Mouse (Mus musculus): Measurements from ENCODE around the gene Cryba4. TPM values are rescaled to one million over a fixed set of nuclear protein-coding genes. Genes with fewer than 3 reads are reported as not detected.

Gene Cryba4
- total and polyA plus RNA-seq, 2 experiments from 2014 or later: 1.6 to 3.7 TPM

- DNase-seq (ENCODE audit: low spot score): no peak
Observed at GRCm38 (mm10) chr5:112277906-112278470, 25.7 kb upstream of the Cryba4 start.

GRCm38 (mm10) chr5:112276907-112277348 lies 24.6 kb upstream of the Cryba4 start:
- Histone ChIP-seq H3K36me3 (replicated peaks; ENCODE audit: control insufficient read depth, insufficient read depth, low read length) (no peaks in the 10 kb centered on the region), H3K4me1 (ENCODE audit: control insufficient read depth, insufficient read depth) (peaks cover 31% of the 10 kb centered on the region), H3K9ac (replicated peaks; ENCODE audit: low read depth, low read length) (peak overlapping the region; percentile 77), H3K4me2 (ENCODE audit: low read depth, low read length) (peak overlapping the region; percentile 87), H3K27ac (ENCODE audit: low read depth) (peak overlapping the region; percentile 83), H3K9me3 (replicated peaks; ENCODE audit: control insufficient read depth, low read length) (no peaks in the 10 kb centered on the region), H3K27me3 (ENCODE audit: control insufficient read depth, insufficient read depth, low read length) (no peaks in the 10 kb centered on the region), H3K4me3 (ENCODE audit: low read depth, low read length) (peak overlapping the region; percentile 75)
- no peak for TF ChIP-seq CTCF (IDR thresholded peaks at IDR 0.05; ENCODE audit: low read depth)
- TF ChIP-seq EP300 (IDR thresholded peaks at IDR 0.05; ENCODE audit: low read depth): no peak
- DNase-seq (ENCODE audit: low spot score) (no peak), ATAC-seq (ENCODE audit: insufficient read depth, low read depth) (peak; percentile 4; the same call in 1 of the 2 replicates)
- under 1% methylated on average over 24 of the region's 24 CpGs for WGBS

More at GRCm38 (mm10) chr5:112277906-112278470, 25.7 kb upstream of the Cryba4 start:
- Histone ChIP-seq H3K9me3 (replicated peaks; ENCODE audit: control insufficient read depth, low read length) (no peaks in the 10 kb centered on the region), H3K4me1 (ENCODE audit: control insufficient read depth, insufficient read depth) (peaks cover 39% of the 10 kb centered on the region), H3K9ac (replicated peaks; ENCODE audit: low read depth, low read length) (no peak overlapping the region), H3K4me2 (ENCODE audit: low read depth, low read length) (peak overlapping the region; percentile 87), H3K27me3 (ENCODE audit: control insufficient read depth, insufficient read depth, low read length) (no peaks in the 10 kb centered on the region), H3K27ac (ENCODE audit: low read depth) (no peak overlapping the region), H3K36me3 (replicated peaks; ENCODE audit: control insufficient read depth, insufficient read depth, low read length) (no peaks in the 10 kb centered on the region), H3K4me3 (ENCODE audit: low read depth, low read length) (peak overlapping the region; percentile 75)
- TF ChIP-seq CTCF (IDR thresholded peaks at IDR 0.05; ENCODE audit: low read depth): no peak
- no peak for TF ChIP-seq EP300 (IDR thresholded peaks at IDR 0.05; ENCODE audit: low read depth)
- WGBS: 75% methylated on average over 11 of the region's 11 CpGs
- no peak for ATAC-seq (ENCODE audit: insufficient read depth, low read depth)

GRCm38 (mm10) chr5:112276267-112276873 lies 24.1 kb upstream of the Cryba4 start, which contains the start of gene Tpst2:
TSS of gene Tpst2 (plus strand) at chr5:112276691.
- WGBS: under 1% methylated on average over 58 of the region's 62 CpGs
- Histone ChIP-seq H3K9ac (replicated peaks; ENCODE audit: low read depth, low read length) (peak within 1 kb of the TSS; percentile 77), H3K27me3 (ENCODE audit: control insufficient read depth, insufficient read depth, low read length) (peaks cover 4% of the 10 kb centered on the region), H3K4me3 (ENCODE audit: low read depth, low read length) (peak within 1 kb of the TSS; percentile 75), H3K9me3 (replicated peaks; ENCODE audit: control insufficient read depth, low read length) (no peaks in the 10 kb centered on the region), H3K4me2 (ENCODE audit: low read depth, low read length) (peak within 1 kb of the TSS; percentile 87), H3K4me1 (ENCODE audit: control insufficient read depth, insufficient read depth) (peaks cover 28% of the 10 kb centered on the region), H3K36me3 (replicated peaks; ENCODE audit: control insufficient read depth, insufficient read depth, low read length) (no peaks in the 10 kb centered on the region), H3K27ac (ENCODE audit: low read depth) (peak within 1 kb of the TSS; percentile 83)
- ATAC-seq (ENCODE audit: insufficient read depth, low read depth): peak; percentile 97
- peak; percentile 99 for DNase-seq (ENCODE audit: low spot score)
- TF ChIP-seq CTCF (IDR thresholded peaks at IDR 0.05; ENCODE audit: low read depth) (peak; percentile 9; the same call in 1 of the 2 replicates), EP300 (IDR thresholded peaks at IDR 0.05; ENCODE audit: low read depth) (no peak)

GRCm38 (mm10) chr5:112275021-112275804 lies 22.9 kb upstream of the Cryba4 start:
- no peak overlapping the region for H3K27ac ChIP-seq (ENCODE audit: low read depth)
- TF ChIP-seq CTCF (IDR thresholded peaks at IDR 0.05; ENCODE audit: low read depth): no peak
- TF ChIP-seq EP300 (IDR thresholded peaks at IDR 0.05; ENCODE audit: low read depth): no peak
- H3K4me3 ChIP-seq (ENCODE audit: low read depth, low read length): no peak overlapping the region
- H3K27me3 ChIP-seq (ENCODE audit: control insufficient read depth, insufficient read depth, low read length): peaks cover 13% of the 10 kb centered on the region
- ATAC-seq (ENCODE audit: insufficient read depth, low read depth) (no peak), DNase-seq (ENCODE audit: low spot score) (no peak)
- 51% methylated on average over 4 of the region's 4 CpGs for WGBS
- H3K4me2 ChIP-seq (ENCODE audit: low read depth, low read length): no peak overlapping the region
- H3K9me3 ChIP-seq (replicated peaks; ENCODE audit: control insufficient read depth, low read length): no peaks in the 10 kb centered on the region
- peaks cover 18% of the 10 kb centered on the region for H3K4me1 ChIP-seq (ENCODE audit: control insufficient read depth, insufficient read depth)
- H3K36me3 ChIP-seq (replicated peaks; ENCODE audit: control insufficient read depth, insufficient read depth, low read length): no peaks in the 10 kb centered on the region
- no peak overlapping the region for H3K9ac ChIP-seq (replicated peaks; ENCODE audit: low read depth, low read length)

GRCm38 (mm10) chr5:112273746-112274463 lies 21.6 kb upstream of the Cryba4 start:
- H3K4me2 ChIP-seq (ENCODE audit: low read depth, low read length): no peak overlapping the region
- H3K4me1 ChIP-seq (ENCODE audit: control insufficient read depth, insufficient read depth): peaks cover 6% of the 10 kb centered on the region
- no peaks in the 10 kb centered on the region for H3K9me3 ChIP-seq (replicated peaks; ENCODE audit: control insufficient read depth, low read length)
- DNase-seq (ENCODE audit: low spot score): no peak
- no peak overlapping the region for H3K4me3 ChIP-seq (ENCODE audit: low read depth, low read length)
- peaks cover 24% of the 10 kb centered on the region for H3K27me3 ChIP-seq (ENCODE audit: control insufficient read depth, insufficient read depth, low read length)
- ATAC-seq (ENCODE audit: insufficient read depth, low read depth): no peak
- no peak for TF ChIP-seq EP300 (IDR thresholded peaks at IDR 0.05; ENCODE audit: low read depth)
- TF ChIP-seq CTCF (IDR thresholded peaks at IDR 0.05; ENCODE audit: low read depth): no peak
- no peak overlapping the region for H3K27ac ChIP-seq (ENCODE audit: low read depth)
- WGBS: 53% methylated on average over 2 of the region's 2 CpGs
- H3K36me3 ChIP-seq (replicated peaks; ENCODE audit: control insufficient read depth, insufficient read depth, low read length): no peaks in the 10 kb centered on the region
- no peak overlapping the region for H3K9ac ChIP-seq (replicated peaks; ENCODE audit: low read depth, low read length)

Data from heart, postnatal 0 days (tissue).